Mouse (Mus musculus): ENCODE measurements around the gene Eps15l1. TPM values are rescaled to one million over a fixed set of nuclear protein-coding genes. Genes with fewer than 3 reads are reported as not detected.

Gene Eps15l1
- total RNA-seq, 2 experiments from 2014 or later: 41.6 to 51.1 TPM

DNA sequence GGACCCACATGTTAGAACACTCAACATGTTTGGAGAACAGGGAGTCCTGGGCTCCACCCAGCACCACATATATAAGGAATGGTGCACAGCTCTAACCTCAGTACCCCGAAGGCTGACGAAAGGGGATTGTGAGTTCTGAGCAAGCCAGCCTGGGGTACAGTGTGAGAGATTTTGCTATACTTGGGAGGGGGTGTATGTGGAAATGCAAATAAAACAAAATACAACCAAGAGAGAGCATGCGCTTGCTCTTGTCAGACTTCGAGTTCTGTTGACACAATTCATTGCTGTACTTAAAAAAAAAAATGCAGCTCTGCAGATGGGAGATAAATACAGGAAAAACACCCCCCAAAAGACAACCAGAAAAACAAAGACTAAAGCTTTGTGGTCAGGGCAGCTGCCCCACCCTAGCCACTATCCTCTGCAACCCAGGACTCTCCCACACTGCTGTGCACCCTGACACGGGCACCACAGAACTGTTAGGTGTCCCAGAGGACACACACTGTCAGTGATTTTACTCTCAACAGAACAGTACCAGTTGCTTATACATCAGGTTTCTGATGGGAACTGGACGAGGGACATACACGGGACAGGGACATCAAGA, 69.8 kb downstream of the Eps15l1 start:
- no peak for DNase-seq (ENCODE audit: low spot score in 2 of 2)

DNA sequence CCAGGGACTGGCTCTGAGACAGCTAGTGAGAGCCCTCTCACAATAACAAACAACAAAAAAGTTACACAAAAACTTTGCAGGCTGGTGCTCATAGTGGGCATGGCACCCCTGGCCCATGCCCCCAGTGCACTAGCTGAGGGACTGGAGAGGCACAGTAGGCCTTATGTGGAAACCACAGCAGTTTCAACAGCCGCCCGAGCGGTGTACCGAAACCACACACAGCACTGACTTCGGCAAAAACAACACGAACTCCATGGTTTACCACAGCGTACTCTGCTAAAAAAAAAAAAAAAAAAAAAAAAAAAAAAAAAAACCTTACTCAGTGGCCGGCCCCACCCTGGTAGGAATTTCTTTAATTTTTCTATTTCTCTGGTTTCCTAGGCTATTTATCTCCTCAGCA, 70.5 kb downstream of the Eps15l1 start:
- no peak for DNase-seq (ENCODE audit: low spot score in 2 of 2)

DNA sequence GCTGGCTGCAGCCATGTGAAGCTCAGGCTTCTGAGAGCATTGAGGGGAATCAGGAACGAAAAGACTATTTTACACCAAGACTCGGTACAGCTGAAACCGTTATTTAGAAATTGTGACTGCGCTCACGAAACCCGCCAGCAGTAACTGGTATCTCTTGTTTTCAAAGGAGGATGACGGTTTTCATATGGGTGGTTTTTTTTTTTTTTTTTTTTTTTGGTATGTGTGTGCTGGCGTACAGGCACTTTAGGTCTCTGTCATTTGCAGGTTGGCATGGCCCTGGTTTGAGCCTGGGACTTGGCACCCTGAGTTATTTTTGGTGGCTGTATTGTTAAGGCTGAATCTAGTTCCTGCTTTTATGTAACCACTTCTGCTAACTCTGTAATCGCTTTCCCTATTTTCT, 71.4 kb downstream of the Eps15l1 start:
- no peak for DNase-seq (ENCODE audit: low spot score in 2 of 2)

DNA sequence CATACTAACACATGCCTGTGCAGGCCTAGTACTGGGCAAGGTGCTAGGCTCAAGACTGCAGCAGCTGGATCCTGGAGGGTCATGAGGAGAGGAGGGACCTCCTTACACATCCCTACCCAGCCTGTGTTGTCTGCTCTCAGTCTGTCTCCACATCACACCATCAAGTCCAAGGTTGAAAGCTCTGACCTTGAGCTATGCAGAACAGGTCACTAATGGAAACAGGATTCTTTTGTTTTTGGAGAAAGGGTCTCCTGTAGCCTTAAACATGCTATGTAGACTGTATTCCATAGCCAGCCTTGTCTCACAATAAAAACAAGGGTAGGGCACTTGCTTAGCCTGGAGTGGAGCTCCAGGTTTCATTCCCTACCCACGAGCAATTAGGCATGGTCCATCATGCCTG, 72.3 kb downstream of the Eps15l1 start:
- no peak for DNase-seq (ENCODE audit: low spot score in 2 of 2)

DNA sequence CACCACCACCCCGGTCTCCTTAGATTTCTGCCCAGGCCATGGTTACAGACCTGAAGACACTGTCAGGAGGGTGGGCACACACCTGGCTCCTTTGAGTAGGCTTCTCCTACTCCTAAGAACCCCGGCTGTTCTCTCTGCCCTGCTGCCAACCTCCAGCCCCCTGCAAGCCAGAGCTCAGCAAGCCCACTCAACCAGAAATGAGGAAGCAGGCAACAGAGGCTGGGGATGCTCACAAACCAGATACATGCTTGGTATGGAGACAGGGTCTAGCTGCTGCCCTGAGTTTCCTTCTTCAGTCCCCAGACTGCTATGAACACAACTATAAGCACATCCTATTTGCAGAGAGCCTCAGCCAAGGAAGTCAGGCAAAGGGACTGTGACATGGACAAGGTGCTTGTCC, 73.1 kb downstream of the Eps15l1 start:
- DNase-seq (ENCODE audit: low spot score in 2 of 2): no peak

DNA sequence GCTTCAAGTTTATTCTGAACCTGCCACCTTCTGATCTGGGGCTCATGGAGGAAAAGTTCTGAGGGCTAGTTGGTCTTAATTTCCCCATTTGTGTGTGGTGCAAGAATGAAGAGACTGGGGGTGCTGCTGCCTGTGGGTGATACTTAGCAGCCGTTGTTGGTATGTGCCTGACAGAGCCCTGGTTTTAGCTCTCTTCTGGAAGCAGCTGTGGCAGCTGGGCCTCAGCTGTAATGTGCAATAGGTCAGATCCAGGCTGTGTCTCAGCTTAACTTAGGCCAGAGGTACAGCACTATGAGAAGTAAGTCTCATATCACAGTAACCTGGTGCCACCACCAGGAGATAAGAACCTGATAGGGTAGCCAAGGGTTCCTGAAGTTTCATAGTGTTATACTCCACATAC, 73.7 kb downstream of the Eps15l1 start:
- no peak for DNase-seq (ENCODE audit: low spot score in 2 of 2)

DNA sequence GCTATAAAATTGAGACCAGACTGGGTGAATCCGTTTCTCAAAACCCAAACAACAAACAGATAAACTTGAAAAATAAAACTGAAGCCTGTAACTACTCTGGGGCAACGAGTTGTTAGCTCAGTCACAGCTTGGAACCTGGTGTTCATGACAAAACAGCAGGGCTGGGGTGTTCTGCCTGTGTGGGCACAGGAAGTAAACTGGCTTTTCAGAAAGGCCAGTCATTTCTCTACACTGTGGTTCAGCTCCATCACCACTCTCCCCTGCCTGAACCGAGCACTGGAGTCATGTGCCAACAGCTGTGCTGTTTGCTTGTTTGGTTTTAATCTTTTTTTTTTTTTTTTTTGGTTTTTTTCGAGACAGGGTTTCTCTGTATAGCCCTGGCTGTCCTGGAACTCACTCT, 77.5 kb downstream of the Eps15l1 start:
- DNase-seq (ENCODE audit: low spot score in 2 of 2): no peak

DNA sequence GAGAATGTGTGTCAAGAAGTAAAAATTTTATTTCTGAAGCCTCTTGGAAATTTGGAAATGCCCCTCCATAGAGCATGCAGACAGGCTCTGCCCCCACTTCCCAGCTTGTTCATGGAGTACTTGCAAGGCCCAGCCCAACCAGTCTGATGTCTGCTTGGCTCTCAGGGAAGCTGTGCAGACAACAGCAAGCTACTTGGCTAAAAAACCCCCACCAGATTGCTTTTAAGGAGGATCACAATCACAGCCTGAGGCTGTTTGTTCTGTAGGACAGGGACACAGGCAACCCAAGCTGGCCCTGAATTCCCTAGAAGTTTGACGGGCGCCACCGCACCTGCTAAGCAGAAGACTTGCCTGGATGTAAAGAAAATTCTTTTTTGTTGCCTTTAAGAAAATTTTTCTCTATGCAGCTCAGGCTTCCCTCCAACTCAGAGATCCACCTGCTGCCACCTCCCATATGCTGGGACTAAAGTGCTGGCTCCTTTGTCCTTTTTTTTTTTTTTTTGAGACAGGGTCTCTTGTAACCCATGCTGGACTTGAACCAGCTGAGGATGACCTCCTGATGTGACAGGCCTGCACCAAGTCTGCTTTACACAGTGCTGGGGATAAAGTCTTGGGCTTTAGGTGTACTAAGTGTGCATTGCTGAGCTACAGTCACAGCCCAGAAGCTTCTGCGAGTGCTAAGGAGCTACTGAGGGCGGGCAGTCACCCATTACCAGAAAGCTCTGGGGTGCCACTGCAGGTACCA, 78.5 kb downstream of the Eps15l1 start:
- no peak for DNase-seq (ENCODE audit: low spot score in 2 of 2)

DNA sequence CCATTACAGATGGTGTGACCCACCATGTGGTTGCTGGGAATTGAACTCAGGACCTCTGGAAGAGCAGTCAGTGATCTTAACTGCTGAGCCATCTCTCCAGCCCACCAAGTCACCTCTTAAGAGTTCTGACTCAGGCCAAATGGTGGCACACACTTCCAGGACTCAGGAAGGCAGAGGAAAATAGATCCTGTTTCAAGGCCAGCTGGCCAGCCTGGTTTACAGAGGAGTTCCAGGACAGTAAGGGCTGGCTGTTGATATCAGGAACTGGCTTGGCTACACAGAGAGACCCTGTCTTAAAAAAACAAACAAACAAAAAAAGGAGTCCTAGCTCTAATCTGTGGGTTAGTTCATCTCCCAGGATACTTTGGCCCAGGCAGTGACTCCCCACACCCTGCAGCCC, 84.2 kb downstream of the Eps15l1 start:
- DNase-seq (ENCODE audit: low spot score in 2 of 2): no peak

DNA sequence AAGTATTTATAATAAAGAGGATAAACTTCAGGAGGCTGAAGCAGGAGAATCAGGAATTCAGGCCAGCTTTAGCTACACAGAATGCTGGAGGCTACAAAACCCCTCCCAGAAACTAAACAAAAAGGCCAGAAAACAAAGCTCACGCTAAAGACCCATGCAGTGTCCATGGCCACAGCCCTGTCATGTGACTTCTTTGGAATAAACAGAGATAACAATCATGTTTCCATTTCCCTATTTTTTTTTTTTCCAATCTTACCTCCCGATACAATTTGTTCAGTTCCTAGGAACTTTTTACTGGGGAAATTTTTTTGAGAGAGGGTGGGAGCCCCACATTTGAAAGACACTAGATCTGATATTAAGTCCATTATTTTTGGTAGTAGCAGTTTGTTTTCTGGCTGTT, 85.0 kb downstream of the Eps15l1 start:
- DNase-seq (ENCODE audit: low spot score in 2 of 2): no peak

DNA sequence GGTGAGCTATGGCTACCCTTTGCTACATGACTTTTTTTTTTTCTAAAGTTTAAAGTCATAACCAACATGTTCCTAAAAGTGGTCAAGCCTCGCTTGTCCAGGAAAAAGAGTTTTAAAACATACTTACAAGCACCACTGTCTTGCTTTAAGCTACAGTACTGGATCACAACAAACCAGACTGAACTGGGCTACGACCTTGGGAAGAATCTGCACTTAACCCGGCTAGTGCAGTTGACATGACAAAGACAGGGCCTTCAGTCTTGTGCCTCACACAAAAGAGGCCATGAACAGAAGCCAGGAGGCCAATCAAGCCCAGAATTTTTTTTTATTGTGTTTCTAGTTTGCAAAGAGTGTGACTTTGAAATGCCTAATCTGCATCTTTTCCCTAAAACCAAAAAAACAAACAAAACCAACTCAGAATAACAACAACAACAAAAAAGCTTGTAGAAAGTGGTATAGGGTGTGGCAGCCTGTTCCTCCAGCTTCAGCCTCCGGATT, 87.1 kb downstream of the Eps15l1 start:
- DNase-seq (ENCODE audit: low spot score in 2 of 2): no peak

DNA sequence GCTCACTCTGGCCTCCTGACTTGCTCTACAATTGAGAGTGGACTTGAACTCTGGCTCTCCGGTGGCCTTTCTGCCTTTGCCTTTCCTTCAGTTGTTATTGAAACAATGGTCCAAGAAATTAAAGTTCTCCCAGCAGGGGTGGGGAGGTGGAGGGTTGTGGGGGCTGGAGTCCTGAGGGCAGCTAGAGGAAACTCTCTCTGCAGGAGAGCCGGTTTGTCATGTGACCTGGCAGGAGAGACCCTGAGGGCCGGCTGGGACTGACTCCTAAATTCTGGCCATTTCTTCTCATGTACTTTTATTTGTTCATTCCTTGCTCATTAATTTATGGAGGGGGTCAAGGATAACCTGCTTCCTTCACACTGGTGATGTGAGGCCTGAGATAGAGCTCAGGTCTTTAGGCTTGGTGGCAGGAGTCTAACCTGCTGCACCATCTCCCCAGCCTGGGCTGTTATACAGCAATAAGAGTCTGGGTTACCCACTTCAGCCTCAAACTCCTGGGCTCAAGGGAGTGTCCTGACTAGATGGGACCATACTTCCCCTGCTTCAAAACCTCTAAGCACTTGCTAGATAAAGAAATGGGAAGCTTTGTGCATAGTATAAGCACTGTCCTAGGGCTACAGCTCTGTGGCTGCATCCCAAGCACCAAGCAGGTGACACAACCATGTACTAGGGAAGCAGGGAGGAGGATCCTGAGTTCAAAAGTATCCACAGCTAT, 87.7 kb downstream of the Eps15l1 start:
- no peak for DNase-seq (ENCODE audit: low spot score in 2 of 2)

DNA sequence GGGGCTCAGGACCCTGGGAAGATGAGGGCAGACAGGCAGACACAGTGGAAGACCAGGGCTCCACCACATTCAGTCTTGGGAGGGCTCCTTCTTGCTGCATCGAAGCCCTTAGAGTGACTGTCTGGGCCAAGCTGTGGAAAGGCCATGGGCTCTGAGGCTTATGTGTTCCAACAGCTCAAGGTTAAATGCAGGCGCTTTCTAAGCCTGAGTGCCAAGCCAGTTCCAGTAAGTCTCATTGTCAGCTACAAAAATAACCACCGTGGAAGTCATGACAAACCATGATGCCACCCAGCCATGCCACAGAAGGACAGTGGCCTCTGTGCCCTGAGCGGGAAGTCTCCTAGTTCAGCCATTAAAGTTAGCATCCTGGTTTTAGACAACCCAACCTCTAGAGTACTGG, 89.6 kb downstream of the Eps15l1 start:
- DNase-seq (ENCODE audit: low spot score in 2 of 2): no peak

DNA sequence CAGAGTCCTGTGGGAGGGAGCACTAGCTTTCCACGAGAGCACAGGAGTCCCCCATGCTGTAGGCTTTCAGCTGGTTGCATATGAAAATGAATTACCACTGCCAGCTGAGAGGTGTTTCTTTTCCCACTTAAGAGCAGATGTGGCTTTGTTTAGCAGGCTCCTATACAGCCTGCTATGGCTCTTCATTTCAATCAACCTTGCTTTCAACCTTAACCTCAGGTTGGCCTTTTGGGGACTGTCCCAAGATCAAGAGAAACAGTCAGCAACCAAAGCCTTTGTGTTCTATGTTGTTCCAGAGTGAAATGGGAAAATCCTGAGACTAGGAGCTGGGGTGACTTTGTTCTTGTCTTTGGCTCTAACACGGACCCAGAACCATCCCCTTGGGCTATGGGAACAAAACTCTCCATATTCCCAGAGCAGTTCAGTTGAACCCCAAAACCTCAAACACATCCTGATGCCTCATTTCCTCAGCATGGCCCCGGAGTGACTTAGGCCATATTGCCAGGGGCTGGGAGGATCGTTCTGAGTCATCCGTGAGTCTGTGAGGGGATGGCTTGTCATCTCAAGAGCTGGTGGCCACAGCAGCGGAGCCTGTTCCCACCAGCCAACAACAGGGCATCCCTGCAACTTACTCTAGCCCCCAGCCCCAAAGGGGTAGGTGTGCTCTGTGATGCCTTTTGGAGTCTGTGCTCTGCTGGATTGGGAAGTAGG, 90.3 kb downstream of the Eps15l1 start:
- DNase-seq (ENCODE audit: low spot score in 2 of 2): no peak

DNA sequence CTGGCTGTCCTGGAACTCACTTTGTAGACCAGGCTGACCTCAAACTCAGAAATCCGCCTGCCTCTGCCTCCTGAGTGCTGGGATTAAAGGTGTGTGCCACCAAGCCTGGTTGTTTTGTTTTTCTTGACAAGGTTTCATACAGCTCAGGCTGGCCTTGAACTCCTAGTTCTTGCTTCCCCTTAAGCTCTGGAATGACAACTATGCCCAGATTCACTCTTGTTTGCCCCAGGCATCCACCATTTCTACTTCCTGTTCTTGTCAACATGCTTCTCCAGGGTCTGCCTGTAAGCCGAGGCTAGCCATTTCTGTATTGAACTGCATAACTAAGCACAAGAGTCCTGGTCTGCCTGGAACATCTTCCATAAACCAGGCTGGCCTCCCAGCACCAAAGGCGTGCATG, 92.1 kb downstream of the Eps15l1 start:
- no peak for DNase-seq (ENCODE audit: low spot score in 2 of 2)

DNA sequence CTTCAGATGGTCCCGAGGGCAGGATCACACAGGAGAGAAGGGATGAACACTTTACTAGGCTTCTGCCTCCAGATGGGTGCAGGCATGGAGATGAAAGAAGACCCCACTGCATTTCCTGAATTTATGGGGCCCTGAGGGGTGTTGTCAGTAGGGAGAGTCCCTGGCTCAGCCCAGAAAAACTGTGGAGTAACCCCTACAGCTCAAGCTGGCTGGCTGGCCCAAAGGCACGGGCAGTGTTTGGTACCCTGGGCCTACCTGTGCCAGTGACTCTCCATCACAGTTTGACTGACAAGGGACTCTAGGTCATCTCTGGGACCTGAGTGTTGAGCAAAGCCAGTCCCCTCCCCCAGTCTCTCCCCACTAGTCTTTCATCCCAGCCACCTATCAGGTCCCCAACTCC, 96.6 kb downstream of the Eps15l1 start:
- DNase-seq (ENCODE audit: low spot score in 2 of 2): no peak

DNA sequence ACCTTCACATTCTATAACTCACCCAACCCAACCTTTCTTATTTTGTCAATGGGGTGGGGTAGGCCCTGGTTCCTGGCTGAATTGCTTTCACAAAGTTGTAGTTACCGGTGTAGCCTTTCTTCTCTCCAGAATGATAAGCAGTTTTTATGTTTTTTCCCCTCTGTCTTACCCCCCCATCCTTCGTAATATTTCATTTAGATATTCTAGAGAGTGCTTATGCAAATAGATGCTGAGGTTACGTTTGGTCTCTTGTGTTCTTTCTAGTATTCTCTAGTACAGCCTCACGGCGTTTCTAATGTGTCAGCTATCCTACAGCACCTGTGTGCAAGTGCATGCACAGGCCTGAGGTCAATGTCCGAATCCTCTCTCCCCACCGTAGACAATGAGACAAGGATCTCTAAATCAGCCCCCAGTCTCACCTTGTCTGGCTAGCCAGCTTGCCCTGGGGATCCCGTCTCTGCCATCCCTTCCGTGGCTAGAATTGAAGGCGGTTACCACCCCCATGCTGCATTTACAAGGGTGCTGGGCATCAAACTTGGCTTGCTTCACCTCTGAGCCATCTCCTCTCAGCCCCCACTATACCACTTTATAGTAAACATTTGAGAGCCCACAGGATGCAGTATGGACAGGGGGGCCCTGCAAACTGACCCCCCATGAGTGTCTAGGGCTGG, 97.1 kb downstream of the Eps15l1 start:
- DNase-seq (ENCODE audit: low spot score in 2 of 2): no peak

DNA sequence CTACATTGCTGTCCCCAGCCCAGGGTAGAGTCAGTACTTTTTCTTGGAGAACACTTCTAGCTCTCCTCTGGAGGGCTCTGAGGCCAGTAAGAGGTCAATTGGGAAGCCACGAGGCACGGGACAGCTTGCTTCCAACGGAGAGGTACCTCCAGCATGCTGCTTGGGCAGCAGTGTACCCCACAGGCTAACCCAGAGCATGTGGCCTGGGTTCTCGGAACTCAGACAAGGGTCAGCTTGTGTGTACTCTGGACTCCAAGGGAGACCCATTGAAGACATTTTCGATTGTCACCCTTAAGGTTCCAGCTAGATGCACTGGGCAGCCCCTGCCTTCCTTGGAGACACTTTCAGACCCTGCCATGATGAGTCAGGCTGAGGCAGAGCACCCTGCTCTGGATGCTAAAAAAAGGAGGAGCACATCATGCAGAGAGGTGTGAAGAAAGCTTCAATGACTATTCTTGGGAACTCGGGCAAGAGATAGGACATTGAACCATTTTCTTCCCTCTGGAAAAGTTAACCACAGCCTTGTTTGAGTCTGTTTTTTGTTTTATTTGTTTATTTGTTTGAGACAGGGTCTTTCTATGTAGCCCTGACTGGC, 98.0 kb downstream of the Eps15l1 start:
- DNase-seq (ENCODE audit: low spot score in 2 of 2): no peak

DNA sequence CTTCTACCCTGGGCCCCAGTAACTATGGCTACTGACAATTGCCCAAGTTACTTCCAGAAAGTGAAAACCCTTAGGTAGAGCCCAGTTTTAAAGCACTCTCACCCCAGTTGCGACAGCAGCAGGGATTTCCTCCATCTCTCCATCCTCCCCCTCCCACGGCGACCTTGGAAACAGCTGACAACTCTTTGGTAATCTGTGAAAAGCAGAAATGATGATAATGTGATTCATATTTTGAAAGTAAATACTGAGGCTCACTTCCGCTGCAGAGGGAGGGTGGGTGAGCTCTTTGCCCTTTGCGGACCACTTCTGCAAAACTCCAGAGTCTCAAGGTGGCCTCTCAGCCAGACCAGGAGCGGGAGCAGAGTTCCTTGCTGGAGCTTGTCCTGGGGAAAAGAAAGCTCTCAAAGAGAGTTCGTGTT, 98.8 kb downstream of the Eps15l1 start:
- DNase-seq (ENCODE audit: low spot score in 2 of 2): no peak

DNA sequence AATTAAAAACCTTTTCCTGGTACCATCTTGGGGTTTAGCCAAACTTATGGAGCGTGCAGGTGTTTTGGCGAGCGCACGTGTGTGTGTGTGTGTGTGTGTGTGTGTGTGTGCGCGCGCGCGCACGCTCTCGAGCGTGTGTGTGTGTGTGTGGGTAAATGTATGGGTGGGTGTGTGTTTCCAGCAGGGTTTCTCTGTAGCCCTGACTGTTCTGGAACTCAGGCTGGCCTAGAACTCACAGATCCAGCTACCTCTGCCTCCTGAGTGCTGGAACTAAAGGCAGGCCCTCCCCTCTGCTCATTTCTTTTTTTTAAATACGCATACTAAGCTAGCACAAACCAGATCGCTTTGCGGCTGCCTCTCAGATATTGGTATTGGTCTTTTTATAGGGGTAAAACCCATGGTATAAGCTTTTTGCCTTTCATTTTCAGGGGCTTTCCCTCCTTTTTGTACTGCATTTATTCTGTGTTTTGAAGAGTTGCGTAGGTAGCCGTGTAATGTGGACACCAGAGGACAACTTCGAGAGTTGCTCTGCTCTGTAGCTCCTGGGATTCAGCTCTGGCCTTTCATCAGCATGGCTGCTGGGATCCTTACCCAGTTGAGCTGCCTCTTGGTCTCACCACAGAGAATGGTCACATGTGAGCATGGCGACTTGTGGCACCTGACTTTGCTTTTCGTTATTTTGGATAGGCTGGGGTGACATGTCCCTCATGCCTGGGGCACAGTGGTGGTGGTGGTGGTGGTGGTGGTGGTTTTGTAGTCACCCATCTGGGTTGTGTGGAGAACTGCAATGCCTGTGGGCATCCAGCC, 99.4 kb downstream of the Eps15l1 start:
- DNase-seq (ENCODE audit: low spot score in 2 of 2): no peak
